Mouse (Mus musculus) heart, embryonic 11.5 days (tissue): ENCODE results near the gene Pcp2. TPM values are rescaled to one million over a fixed set of nuclear protein-coding genes. Genes with fewer than 3 reads are reported as not detected.
"Not testable (repeated sequence)": the region's sequence is repeated elsewhere in the genome, so short reads cannot be mapped to it uniquely, and the experiment has no call there.

Source experiments
- ATAC-seq: fragments of 200-750 bp; cut with Nextera tagmentation; replicated peaks from 2 replicates; pipeline ENCODE4 v1.8.0; 2017; ENCODE audit warnings: moderate library complexity; ENCODE audit not compliant: insufficient number of reproducible peaks, low FRiP score, low TSS enrichment
- H3K27ac ChIP-seq: fragments of 300-500 bp; sonication (generic); 2 replicates; pipeline ENCODE4 v1.5.1; 2014; ENCODE audit warnings: mild to moderate bottlenecking, low read depth, low read length
- H3K27me3 ChIP-seq: fragments of 300-500 bp; sonication (generic); 2 replicates; pipeline ENCODE4 v1.6.1; 2014; ENCODE audit warnings: mild to moderate bottlenecking, low read length, mixed read lengths; ENCODE audit not compliant: control insufficient read depth, insufficient read depth
- H3K36me3 ChIP-seq: fragments of 300-500 bp; sonication (generic); 2 replicates; pipeline ENCODE4 v1.6.1; 2014; ENCODE audit warnings: mild to moderate bottlenecking, low read length, moderate library complexity, mixed read lengths; ENCODE audit not compliant: control insufficient read depth, insufficient read depth
- H3K4me1 ChIP-seq: fragments of 300-500 bp; sonication (generic); 2 replicates; pipeline ENCODE4 v1.6.1; 2014; ENCODE audit warnings: low read length; ENCODE audit not compliant: control insufficient read depth, insufficient read depth
- H3K4me2 ChIP-seq: fragments of 300-500 bp; sonication (generic); 2 replicates; pipeline ENCODE4 v1.6.1; 2014; ENCODE audit warnings: mild to moderate bottlenecking, moderate library complexity
- H3K4me3 ChIP-seq: fragments of 300-500 bp; sonication (generic); 2 replicates; pipeline ENCODE4 v1.5.1; 2014; ENCODE audit warnings: low read depth, low read length
- H3K9ac ChIP-seq: fragments of 300-500 bp; sonication (generic); 2 replicates; pipeline ENCODE4 v1.6.1; 2014; ENCODE audit warnings: mild to moderate bottlenecking, low read depth, low read length, moderate library complexity
- H3K9me3 ChIP-seq: fragments of 300-500 bp; sonication (generic); replicated peaks from 2 replicates; pipeline ENCODE4 v1.6.1; 2016; ENCODE audit warnings: low read length; ENCODE audit not compliant: control insufficient read depth
- WGBS: fragments of 180-500 bp; shearing (Covaris S2); extraction: QIAGEN DNeasy Blood & Tissue Kit; methylation state at CpG from one replicate; pipeline ENCODE4 v1.1.7; 2014; ENCODE audit not compliant: insufficient replicate concordance; 5-methylcytosine and 5-hydroxymethylcytosine counted together
- polyA plus RNA-seq: library from polyadenylated mRNA; unstranded; fragments of >200 nt; fragmentation: Nextera tagmentation; extraction: Ambion mirVana; gene quantifications from 2 replicates; pipeline ENCODE4 v1.2.1, GENCODE M21; 2014

The Pcp2 gene
- polyA plus RNA-seq, 1 experiment from 2014 or later: 0.11 TPM

- Histone ChIP-seq H3K4me2 (peak within 1 kb of the TSS; percentile 99), H3K36me3 (no peaks in the 10 kb centered on the region), H3K9me3 (no peaks in the 10 kb centered on the region), H3K4me1 (no peaks in the 10 kb centered on the region), H3K27ac (no peak within 1 kb of the TSS), H3K27me3 (peaks cover 15% of the 10 kb centered on the region), H3K9ac (peak within 1 kb of the TSS; percentile 75), H3K4me3 (peak within 1 kb of the TSS; percentile 81)
- no peak for ATAC-seq
- WGBS: 27% methylated on average over 7 of the region's 7 CpGs
These were observed 38.4 kb downstream of the Pcp2 start, which contains the start of gene Camsap3 for GRCm38 (mm10) chr8:3586993-3587390. Camsap3 (plus strand) TSS chr8:3587293.

- no peaks in the 10 kb centered on the region for H3K36me3 ChIP-seq
- H3K27ac ChIP-seq: no peak overlapping the region
- H3K4me2 ChIP-seq: no peak overlapping the region
- no peak for ATAC-seq
- H3K9ac ChIP-seq: no peak overlapping the region
- H3K9me3 ChIP-seq: no peaks in the 10 kb centered on the region
- H3K4me3 ChIP-seq: no peak overlapping the region
- no peaks in the 10 kb centered on the region for H3K4me1 ChIP-seq
- peaks cover 15% of the 10 kb centered on the region for H3K27me3 ChIP-seq
- 86% methylated on average over 2 of the region's 2 CpGs for WGBS
These were observed 38.9 kb downstream of the Pcp2 start for GRCm38 (mm10) chr8:3586452-3586851.

- H3K27me3 ChIP-seq, H3K4me1 ChIP-seq: not testable (repeated sequence)
- WGBS: 58% methylated on average over 1 of the region's 3 CpGs
These were observed 43.4 kb downstream of the Pcp2 start for GRCm38 (mm10) chr8:3581961-3582360.

GRCm38 (mm10) chr8:3579390-3580364 is 45.7 kb downstream of the Pcp2 start:
- Histone ChIP-seq H3K4me1 (no peaks in the 10 kb centered on the region), H3K27me3 (no peaks in the 10 kb centered on the region), H3K4me2 (no peak overlapping the region), H3K27ac (no peak overlapping the region), H3K4me3 (no peak overlapping the region), H3K36me3 (no peaks in the 10 kb centered on the region), H3K9me3 (no peaks in the 10 kb centered on the region), H3K9ac (no peak overlapping the region)
- no peak for ATAC-seq
- WGBS: 77% methylated on average over 9 of the region's 9 CpGs

More at GRCm38 (mm10) chr8:3581961-3582360, 43.4 kb downstream of the Pcp2 start:
- not testable (repeated sequence) for H3K36me3 ChIP-seq, H3K4me2 ChIP-seq, ATAC-seq, H3K27ac ChIP-seq, H3K9ac ChIP-seq, H3K4me3 ChIP-seq, H3K9me3 ChIP-seq

- WGBS: 70% methylated on average over 15 of the region's 15 CpGs
- ATAC-seq: no peak
- H3K36me3 ChIP-seq: no peaks in the 10 kb centered on the region
These were observed 49.0 kb downstream of the Pcp2 start for GRCm38 (mm10) chr8:3576211-3576960.

GRCm38 (mm10) chr8:3574546-3574945 is 50.8 kb downstream of the Pcp2 start:
- Histone ChIP-seq H3K27me3 (no peaks in the 10 kb centered on the region), H3K4me2 (no peak overlapping the region), H3K4me1 (no peaks in the 10 kb centered on the region), H3K27ac (no peak overlapping the region), H3K9ac (no peak overlapping the region), H3K36me3 (no peaks in the 10 kb centered on the region), H3K4me3 (no peak overlapping the region), H3K9me3 (no peaks in the 10 kb centered on the region)
- 82% methylated on average over 3 of the region's 3 CpGs for WGBS
- no peak for ATAC-seq

More at GRCm38 (mm10) chr8:3576211-3576960, 49.0 kb downstream of the Pcp2 start:
- Histone ChIP-seq H3K27me3 (no peaks in the 10 kb centered on the region), H3K9me3 (no peaks in the 10 kb centered on the region), H3K27ac (no peak overlapping the region), H3K4me1 (no peaks in the 10 kb centered on the region), H3K4me2 (no peak overlapping the region), H3K9ac (no peak overlapping the region), H3K4me3 (no peak overlapping the region)

Other genes starting within 250 kb of the Pcp2 start
- gene Arhgef18, start 232.5 kb downstream of the Pcp2 start, polyA plus RNA-seq: 5.3 and 6.2 TPM in 2 replicates
- gene Pex11g, start 157.9 kb downstream of the Pcp2 start, polyA plus RNA-seq: 2.7 and 3.1 TPM in 2 replicates
- not detected in 2 replicates for gene Tex45, start 154.7 kb downstream of the Pcp2 start, polyA plus RNA-seq
- 11.5 and 19.7 TPM in 2 replicates for gene Zfp358, start 132.4 kb downstream of the Pcp2 start, polyA plus RNA-seq
- gene Mcoln1, start 125.1 kb downstream of the Pcp2 start, polyA plus RNA-seq: 31.3 and 48.1 TPM in 2 replicates
- gene Pnpla6, start 110.2 kb downstream of the Pcp2 start, polyA plus RNA-seq: 14.0 and 15.9 TPM in 2 replicates
- 3.9 and 5.1 TPM in 2 replicates for gene C330021F23Rik, start 57.6 kb downstream of the Pcp2 start, polyA plus RNA-seq
- gene Camsap3, start 38.3 kb downstream of the Pcp2 start, polyA plus RNA-seq: 1.6 TPM in 2 replicates
- 32.6 and 34.7 TPM in 2 replicates for gene Xab2, start 4.2 kb downstream of the Pcp2 start, polyA plus RNA-seq
- gene Pet100, start 4.0 kb downstream of the Pcp2 start, polyA plus RNA-seq: 109 and 114 TPM in 2 replicates
- gene Stxbp2, start 5.4 kb upstream of the Pcp2 start, polyA plus RNA-seq: 57.7 and 60.2 TPM in 2 replicates
- not detected in 2 replicates for gene Retn, start 30.2 kb upstream of the Pcp2 start, polyA plus RNA-seq
- not detected in 2 replicates for gene Mcemp1, start 40.2 kb upstream of the Pcp2 start, polyA plus RNA-seq
- gene Fcor, start 46.8 kb upstream of the Pcp2 start, polyA plus RNA-seq: 9.4 and 12.2 TPM in 2 replicates
- gene Trappc5, start 50.8 kb upstream of the Pcp2 start, polyA plus RNA-seq: 26.3 and 33.2 TPM in 2 replicates
- gene Fcer2a, start 68.6 kb upstream of the Pcp2 start, polyA plus RNA-seq: 0.13 and 0.14 TPM in 2 replicates
- 4.1 and 4.6 TPM in 2 replicates for gene Clec4g, start 95.1 kb upstream of the Pcp2 start, polyA plus RNA-seq
- gene Cd209a, start 123.4 kb upstream of the Pcp2 start, polyA plus RNA-seq: not detected in 2 replicates
- gene Cd209e, start 228.8 kb upstream of the Pcp2 start, polyA plus RNA-seq: not detected in 2 replicates